Mouse (Mus musculus) cerebellum, adult 2 months (tissue): Measurements from ENCODE around the gene C5ar1.

Source experiments
- CTCF ChIP-seq: fragments of 200-500 bp; IDR thresholded peaks from 2 replicates; pipeline ENCODE4 v1.5.1; 2011; ENCODE audit warnings: low read depth, mild to moderate bottlenecking, control low read depth, low read length, moderate library complexity, borderline replicate concordance; ENCODE audit not compliant: insufficient read depth
- POLR2A ChIP-seq: fragments of 200-500 bp; IDR thresholded peaks from 2 replicates; pipeline ENCODE4 v1.6.1; 2011; ENCODE audit warnings: low read length, control low read depth, borderline replicate concordance; ENCODE audit not compliant: insufficient read depth

DNA sequence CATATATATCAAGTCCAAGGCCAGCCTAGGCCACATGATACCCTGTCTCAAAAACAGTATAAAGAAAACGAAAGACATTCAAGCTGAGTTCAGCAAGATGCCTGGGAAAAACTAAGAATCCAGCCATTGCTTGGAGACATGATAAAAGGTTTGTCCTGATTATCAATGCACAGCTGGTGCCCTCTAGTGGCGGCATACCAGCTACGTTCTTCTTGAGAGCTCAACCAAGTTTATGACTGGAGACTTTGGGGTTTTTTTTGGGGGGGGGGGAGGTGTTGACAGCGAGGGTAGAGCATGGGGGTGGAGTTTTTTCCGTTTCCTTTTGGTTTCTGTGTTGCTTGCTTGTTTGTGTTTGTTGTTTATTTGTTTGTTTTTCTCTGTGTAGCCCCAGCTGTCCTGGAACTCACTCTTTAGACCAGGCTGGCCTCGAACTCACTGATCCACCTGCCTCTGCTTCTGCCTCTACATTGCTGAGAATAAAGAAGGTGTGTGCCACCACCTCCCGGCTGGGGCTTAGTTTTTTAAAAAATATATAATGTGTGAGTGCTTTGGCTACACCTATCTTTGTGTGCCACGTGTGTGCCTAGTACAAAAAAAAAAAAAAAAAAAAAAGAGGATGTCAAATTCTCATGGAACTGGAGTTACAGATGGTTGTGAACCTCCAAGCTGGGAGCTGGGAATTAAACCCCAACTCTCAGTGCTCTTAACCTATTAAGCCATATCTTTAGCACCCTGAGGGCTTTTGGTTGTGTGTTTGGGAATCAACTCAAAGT lies 3.9 kb upstream of the C5ar1 start:
- TF ChIP-seq CTCF (peak; percentile 73), POLR2A (no peak)
